Mouse (Mus musculus): ENCODE measurements at regions not wholly inside any gene's neighbourhood (a gene's known extent, or its start where the extent isn't known, plus 50 kb on each side); places are given as distances from the start of the nearest gene placed in this dataset.
A peak's percentile ranks its signal among the peaks of the same experiment; 100 is the strongest.

DNA sequence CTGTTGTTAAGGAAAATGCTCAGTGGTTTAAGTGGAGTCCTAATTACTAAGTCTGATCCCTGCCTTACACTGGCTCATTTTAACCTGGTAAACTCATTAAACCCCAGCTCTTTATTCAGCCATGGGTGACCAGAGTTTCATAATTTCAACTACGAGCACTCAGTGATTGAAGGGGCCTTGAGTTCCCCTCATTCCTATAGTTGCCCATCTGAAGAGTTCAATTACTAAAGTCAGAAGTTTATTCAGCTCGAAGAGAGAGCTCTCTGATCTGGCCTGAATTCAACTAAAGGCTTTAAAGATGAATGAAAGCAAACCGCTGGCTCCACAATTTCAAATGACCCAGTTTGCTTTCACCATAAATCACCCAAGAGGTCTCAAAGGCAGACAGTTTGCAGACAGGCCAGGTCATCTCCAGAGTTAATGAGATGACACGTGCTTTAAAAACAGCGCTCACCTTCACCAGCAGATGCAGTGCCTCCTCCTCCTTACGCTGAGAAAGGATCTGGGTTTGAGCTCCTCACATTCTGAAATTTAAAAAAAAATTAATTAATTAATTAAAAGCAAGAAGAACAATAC, 154.3 kb upstream of the Slc24a2 start:
- ATAC-seq = peak; percentile 65
- no peak overlapping the region for H3K4me2 ChIP-seq (replicated peaks; ENCODE audit: low read depth, low read length)
- WGBS = 36% methylated on average over 6 of the region's 6 CpGs

DNA sequence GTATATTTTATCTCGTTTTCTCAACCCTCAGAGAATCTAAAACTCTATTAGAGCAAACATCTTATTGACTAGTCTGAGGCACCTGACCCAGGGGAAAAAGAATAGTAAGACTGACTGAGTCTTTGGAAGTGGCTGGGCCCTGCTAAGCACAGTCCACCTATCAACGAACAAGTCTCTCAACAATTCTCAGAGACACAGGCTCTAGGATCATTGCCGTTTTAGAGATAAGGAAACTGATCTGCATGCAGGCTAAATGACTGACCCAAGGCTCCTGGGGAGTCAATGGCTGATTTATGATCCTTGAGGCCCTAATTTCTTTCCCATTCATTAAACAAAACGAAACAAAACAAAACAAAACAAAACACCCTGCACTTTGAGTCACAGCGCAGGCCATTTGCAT, 150.4 kb upstream of the Slc24a2 start:
- no peak for DNase-seq (ENCODE audit: low spot score)
- TF ChIP-seq EP300 (IDR thresholded peaks at IDR 0.05) (no peak), CTCF (IDR thresholded peaks at IDR 0.05) (no peak)
- ATAC-seq = no peak
- Histone ChIP-seq H3K4me1 (ENCODE audit: insufficient read depth, low read depth, low read length) (no peaks in the 10 kb centered on the region), H3K27ac (ENCODE audit: low read length) (no peak overlapping the region), H3K4me2 (replicated peaks; ENCODE audit: low read depth, low read length) (no peak overlapping the region), H3K4me3 (ENCODE audit: low read depth, low read length) (no peak overlapping the region), H3K9ac (replicated peaks; ENCODE audit: low read depth) (no peak overlapping the region), H3K9me3 (ENCODE audit: low read length) (no peaks in the 10 kb centered on the region), H3K36me3 (ENCODE audit: insufficient read depth, low read length) (no peaks in the 10 kb centered on the region), H3K27me3 (replicated peaks; ENCODE audit: insufficient read depth, low read length) (no peaks in the 10 kb centered on the region)
- 57% methylated on average over 5 of the region's 5 CpGs for WGBS

More for the DNA sequence above, 154.3 kb upstream of the Slc24a2 start:
- no peak overlapping the region for H3K9ac ChIP-seq (replicated peaks; ENCODE audit: low read depth)
- no peaks in the 10 kb centered on the region for H3K27me3 ChIP-seq (replicated peaks; ENCODE audit: insufficient read depth, low read length)
- no peak overlapping the region for H3K27ac ChIP-seq (ENCODE audit: low read length)
- no peaks in the 10 kb centered on the region for H3K4me1 ChIP-seq (ENCODE audit: insufficient read depth, low read depth, low read length)
- H3K9me3 ChIP-seq (ENCODE audit: low read length) = no peaks in the 10 kb centered on the region
- DNase-seq (ENCODE audit: low spot score) = peak; percentile 55
- TF ChIP-seq EP300 (IDR thresholded peaks at IDR 0.05) = 0 out of 2 replicates have a peak, but pooled peaks have one; percentile 23
- no peak for TF ChIP-seq CTCF (IDR thresholded peaks at IDR 0.05)
- H3K4me3 ChIP-seq (ENCODE audit: low read depth, low read length) = no peak overlapping the region
- H3K36me3 ChIP-seq (ENCODE audit: insufficient read depth, low read length) = no peaks in the 10 kb centered on the region

DNA sequence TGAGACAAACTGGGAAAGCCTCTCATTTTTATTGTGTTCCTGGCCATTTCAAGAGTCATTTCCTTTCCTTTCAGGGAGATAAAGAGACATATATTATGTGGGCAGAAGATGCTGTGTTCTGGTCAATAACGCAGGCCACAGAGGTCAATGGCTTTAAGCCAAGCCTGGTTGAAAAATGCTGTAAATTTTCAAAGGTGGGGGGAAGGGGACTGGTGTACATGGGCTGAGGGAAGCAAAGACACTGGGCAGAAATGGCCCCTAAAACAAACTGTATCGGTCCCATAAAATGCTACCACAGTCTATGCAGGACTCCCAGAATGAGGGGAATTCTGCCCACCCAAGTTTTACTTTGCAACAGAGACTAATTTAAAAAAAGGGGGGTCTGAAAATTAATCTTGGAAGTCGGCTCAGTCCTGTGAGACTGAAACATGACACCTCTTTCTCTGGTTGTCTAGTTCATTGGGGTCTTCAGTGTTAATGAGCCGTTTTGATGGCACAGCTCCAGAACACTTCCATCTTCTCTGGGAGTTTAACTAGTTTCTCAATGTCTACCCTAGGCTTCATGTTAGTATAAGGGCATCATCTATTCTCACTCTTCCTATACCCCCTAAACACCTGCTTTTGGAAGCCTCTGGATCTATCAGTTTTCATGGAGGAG, 149.4 kb upstream of the Slc24a2 start:
- no peak overlapping the region for H3K9ac ChIP-seq (replicated peaks; ENCODE audit: low read depth)
- ATAC-seq (no peak), DNase-seq (ENCODE audit: low spot score) (no peak)
- 52% methylated on average over 4 of the region's 4 CpGs for WGBS
- H3K27me3 ChIP-seq (replicated peaks; ENCODE audit: insufficient read depth, low read length) = no peaks in the 10 kb centered on the region
- TF ChIP-seq CTCF (IDR thresholded peaks at IDR 0.05) (no peak), EP300 (IDR thresholded peaks at IDR 0.05) (no peak)
- H3K4me1 ChIP-seq (ENCODE audit: insufficient read depth, low read depth, low read length) = no peaks in the 10 kb centered on the region
- no peak overlapping the region for H3K4me3 ChIP-seq (ENCODE audit: low read depth, low read length)
- no peaks in the 10 kb centered on the region for H3K9me3 ChIP-seq (ENCODE audit: low read length)
- no peak overlapping the region for H3K4me2 ChIP-seq (replicated peaks; ENCODE audit: low read depth, low read length)
- no peak overlapping the region for H3K27ac ChIP-seq (ENCODE audit: low read length)
- H3K36me3 ChIP-seq (ENCODE audit: insufficient read depth, low read length) = no peaks in the 10 kb centered on the region

DNA sequence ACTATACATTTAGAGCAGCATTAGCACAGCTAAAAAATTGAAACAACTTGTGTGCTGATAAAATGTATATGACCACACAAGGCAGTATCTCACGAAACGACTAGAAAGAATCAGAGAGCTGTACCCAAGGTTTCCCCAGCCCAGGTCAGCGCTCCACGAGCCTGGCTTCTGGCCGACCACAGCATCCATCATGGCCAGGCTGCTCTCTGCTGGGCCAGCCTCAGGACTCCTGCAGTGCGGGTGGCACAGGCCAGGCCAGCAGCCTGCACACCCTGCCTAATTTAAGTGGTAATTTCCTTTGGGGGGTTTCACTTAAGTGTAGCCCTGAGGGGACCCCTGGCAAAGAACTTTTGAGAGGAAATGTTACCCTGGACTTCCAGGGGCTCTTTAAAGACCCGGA, 141.7 kb upstream of the Slc24a2 start:
- no peak overlapping the region for H3K4me3 ChIP-seq (ENCODE audit: low read depth, low read length)
- H3K4me1 ChIP-seq (ENCODE audit: insufficient read depth, low read depth, low read length) = peaks cover 9% of the 10 kb centered on the region; the same call in 1 of the 2 replicates
- no peak for TF ChIP-seq CTCF (IDR thresholded peaks at IDR 0.05)
- TF ChIP-seq EP300 (IDR thresholded peaks at IDR 0.05) = no peak
- H3K9ac ChIP-seq (replicated peaks; ENCODE audit: low read depth) = no peak overlapping the region
- DNase-seq (ENCODE audit: low spot score) = no peak
- 63% methylated on average over 7 of the region's 7 CpGs for WGBS
- no peak overlapping the region for H3K4me2 ChIP-seq (replicated peaks; ENCODE audit: low read depth, low read length)
- H3K27ac ChIP-seq (ENCODE audit: low read length) = no peak overlapping the region
- no peak for ATAC-seq
- no peaks in the 10 kb centered on the region for H3K36me3 ChIP-seq (ENCODE audit: insufficient read depth, low read length)
- no peaks in the 10 kb centered on the region for H3K27me3 ChIP-seq (replicated peaks; ENCODE audit: insufficient read depth, low read length)
- H3K9me3 ChIP-seq (ENCODE audit: low read length) = no peaks in the 10 kb centered on the region

DNA sequence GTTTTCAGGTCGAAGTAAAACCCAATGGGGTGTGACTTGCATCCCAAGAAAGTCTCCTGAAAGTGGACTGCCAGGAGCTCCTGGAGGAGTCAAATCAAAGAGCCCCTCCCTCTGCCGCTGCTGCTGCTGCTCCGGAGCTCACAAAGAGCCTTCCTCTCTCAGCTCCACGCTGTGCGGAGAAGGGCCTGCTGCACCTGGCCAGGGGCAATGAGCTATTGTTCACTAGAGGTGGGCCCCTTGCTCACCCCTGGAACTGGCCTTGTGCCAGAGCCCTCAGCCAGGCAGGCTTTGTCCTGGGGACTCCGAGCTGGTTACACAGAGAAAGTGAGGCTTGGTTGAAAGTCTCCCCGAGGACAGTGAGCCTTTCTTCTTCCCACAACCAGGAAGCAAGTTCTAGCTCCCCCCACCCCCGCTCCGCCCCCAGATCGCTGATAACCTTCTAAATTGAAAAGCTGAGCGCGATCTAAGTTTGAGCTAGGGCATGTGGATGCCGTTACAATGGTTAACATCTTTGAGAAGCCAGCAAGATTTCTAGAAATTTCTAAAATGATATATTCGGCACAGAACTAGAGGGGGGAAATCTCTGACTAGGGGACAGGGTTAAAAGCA, 139.5 kb upstream of the Slc24a2 start:
- Histone ChIP-seq H3K27me3 (replicated peaks; ENCODE audit: insufficient read depth, low read length) (no peaks in the 10 kb centered on the region), H3K36me3 (ENCODE audit: insufficient read depth, low read length) (no peaks in the 10 kb centered on the region), H3K4me2 (replicated peaks; ENCODE audit: low read depth, low read length) (peak overlapping the region; percentile 40; the same call in 1 of the 2 replicates), H3K4me3 (ENCODE audit: low read depth, low read length) (no peak overlapping the region), H3K9ac (replicated peaks; ENCODE audit: low read depth) (no peak overlapping the region), H3K4me1 (ENCODE audit: insufficient read depth, low read depth, low read length) (peaks cover 9% of the 10 kb centered on the region; the same call in 1 of the 2 replicates), H3K27ac (ENCODE audit: low read length) (no peak overlapping the region), H3K9me3 (ENCODE audit: low read length) (no peaks in the 10 kb centered on the region)
- WGBS = 26% methylated on average over 14 of the region's 14 CpGs
- ATAC-seq (no peak), DNase-seq (ENCODE audit: low spot score) (peak; percentile 11)
- TF ChIP-seq CTCF (IDR thresholded peaks at IDR 0.05) = no peak
- no peak for TF ChIP-seq EP300 (IDR thresholded peaks at IDR 0.05)

DNA sequence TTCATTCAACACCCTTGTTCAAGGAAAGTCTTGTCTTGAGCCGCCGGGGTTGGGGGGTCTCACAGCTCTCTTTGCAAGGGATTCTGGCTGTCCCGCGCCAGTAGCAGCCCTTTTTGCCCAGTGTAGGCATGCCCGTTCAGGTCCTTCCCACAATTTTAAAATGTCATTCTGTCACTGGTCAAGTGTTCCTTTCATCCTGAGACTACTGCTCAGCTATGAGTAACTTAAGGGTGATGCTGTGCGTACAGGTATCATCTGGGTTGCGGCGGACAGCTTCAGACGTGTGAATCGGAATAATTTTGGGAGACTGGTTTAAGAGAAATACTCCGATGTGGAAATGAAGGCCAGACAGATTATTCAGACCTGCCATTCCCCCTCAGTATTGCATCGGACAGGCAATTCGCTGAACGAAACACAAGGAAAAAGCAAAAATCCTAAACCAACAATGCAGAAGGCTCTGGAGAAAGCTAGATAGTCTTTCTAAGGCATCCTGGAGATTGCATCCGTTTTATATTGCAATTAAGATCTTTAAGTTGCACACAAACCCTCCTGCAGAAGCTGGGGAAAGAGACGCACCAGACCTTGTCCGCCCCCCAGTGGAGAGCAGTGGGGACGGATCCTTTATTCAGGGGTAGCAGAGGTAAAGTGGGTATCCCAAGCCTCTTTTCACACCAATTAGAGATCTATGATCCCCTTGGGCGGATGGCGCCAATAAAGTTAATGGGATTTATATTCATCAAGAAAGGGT, 138.3 kb upstream of the Slc24a2 start:
- peak; percentile 78 for TF ChIP-seq CTCF (IDR thresholded peaks at IDR 0.05)
- TF ChIP-seq EP300 (IDR thresholded peaks at IDR 0.05) = no peak
- peak overlapping the region; percentile 37 for H3K4me3 ChIP-seq (ENCODE audit: low read depth, low read length)
- ATAC-seq = peak; percentile 56
- no peaks in the 10 kb centered on the region for H3K27me3 ChIP-seq (replicated peaks; ENCODE audit: insufficient read depth, low read length)
- WGBS = 6% methylated on average over 20 of the region's 20 CpGs
- H3K4me1 ChIP-seq (ENCODE audit: insufficient read depth, low read depth, low read length) = peaks cover 9% of the 10 kb centered on the region; the same call in 1 of the 2 replicates
- H3K27ac ChIP-seq (ENCODE audit: low read length) = no peak overlapping the region
- DNase-seq (ENCODE audit: low spot score) = peak; percentile 67
- peak overlapping the region; percentile 61 for H3K4me2 ChIP-seq (replicated peaks; ENCODE audit: low read depth, low read length)
- no peak overlapping the region for H3K9ac ChIP-seq (replicated peaks; ENCODE audit: low read depth)
- H3K9me3 ChIP-seq (ENCODE audit: low read length) = no peaks in the 10 kb centered on the region
- H3K36me3 ChIP-seq (ENCODE audit: insufficient read depth, low read length) = no peaks in the 10 kb centered on the region
